Mouse (Mus musculus): Measurements from ENCODE around the gene Gucy2c.

Gucy2c gene

GRCm38 (mm10) chr6:136741281-136741680 lies 40.3 kb downstream of the Gucy2c start:
- no peak for DNase-seq (ENCODE audit: inconsistent ontology term)

GRCm38 (mm10) chr6:136735766-136736165 lies 45.8 kb downstream of the Gucy2c start:
- no peak for DNase-seq (ENCODE audit: inconsistent ontology term)

DNA sequence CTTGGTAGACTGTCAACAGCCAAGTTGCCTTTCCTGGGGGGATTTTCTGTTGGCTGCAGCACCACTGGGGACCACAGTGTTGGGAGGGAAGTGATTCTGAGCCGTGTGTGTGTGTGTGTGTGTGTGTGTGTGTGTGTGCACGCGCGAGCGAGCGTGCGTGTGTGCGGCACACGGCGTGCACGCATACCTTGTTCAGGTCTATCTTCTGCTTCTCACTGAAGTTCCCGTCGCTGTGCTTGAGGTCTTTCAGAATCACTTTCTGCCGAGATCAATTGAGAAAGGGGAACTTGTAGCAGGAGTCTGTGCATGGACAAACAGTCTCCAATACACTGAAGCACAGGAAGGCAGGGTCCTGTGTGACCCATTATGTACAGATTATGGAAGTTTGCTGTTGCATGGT lies 53.4 kb downstream of the Gucy2c start:
- no peak for DNase-seq (ENCODE audit: inconsistent ontology term)

DNA sequence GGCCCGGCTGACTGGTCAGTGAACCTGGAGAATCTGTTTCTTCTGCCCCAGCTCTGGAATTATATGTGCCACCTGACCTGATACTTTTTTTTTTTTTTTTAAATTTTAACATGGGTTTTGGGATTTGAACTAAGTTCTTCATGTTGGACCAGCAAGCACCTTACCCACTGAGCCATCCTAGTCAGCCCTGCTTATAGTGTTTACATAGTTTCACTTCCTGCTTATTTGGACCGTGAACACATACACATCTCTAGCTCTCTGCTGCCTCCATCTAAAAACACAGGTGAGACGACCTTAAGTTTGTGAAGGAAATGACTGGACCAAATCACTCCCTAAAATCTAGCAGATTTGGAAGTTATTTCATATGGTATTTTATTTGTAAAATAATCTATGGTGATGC lies 58.4 kb downstream of the Gucy2c start:
- no peak for DNase-seq (ENCODE audit: inconsistent ontology term)

DNA sequence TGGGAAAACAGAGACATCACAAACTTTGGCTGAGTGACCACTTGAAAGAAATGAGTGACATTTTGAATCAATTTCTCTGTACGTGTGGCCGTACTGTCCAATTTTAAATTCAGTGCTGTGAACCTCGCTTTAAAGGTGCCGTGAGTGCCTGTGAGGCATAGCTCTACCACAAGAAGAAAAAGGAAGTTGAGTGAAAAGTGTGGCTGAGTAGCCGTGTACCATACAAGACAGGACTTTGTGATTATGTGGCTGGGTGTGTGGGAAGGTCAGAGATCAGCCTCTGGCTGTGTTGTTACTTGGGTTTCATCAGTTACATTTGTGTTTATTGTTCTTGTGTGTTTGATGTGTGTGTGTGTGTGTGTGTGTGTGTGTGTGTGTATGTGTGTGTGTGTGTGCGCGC lies 59.0 kb downstream of the Gucy2c start:
- no peak for DNase-seq (ENCODE audit: inconsistent ontology term)

GRCm38 (mm10) chr6:136721925-136722324 lies 59.6 kb downstream of the Gucy2c start:
- peak; percentile 32 for DNase-seq (ENCODE audit: inconsistent ontology term)

DNA sequence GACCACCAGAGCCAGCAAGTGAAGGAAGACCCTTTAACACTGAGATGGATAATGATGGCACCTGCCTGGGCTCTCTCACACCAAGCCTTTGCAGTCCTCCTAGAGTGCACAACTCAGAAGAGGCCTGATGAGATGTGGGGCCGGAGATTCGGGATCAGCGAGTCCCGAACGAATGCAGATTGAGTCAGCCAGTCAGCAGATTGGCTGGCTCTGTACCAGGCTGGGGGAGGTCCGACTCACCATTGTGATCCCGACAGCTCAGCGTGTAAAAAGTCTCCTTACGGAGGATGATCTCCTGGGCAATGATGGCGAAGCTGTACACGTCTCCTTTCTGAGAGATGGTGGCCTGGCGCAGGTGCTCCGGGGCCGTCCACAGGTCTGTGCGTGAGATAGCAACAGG lies 61.1 kb downstream of the Gucy2c start:
- DNase-seq (ENCODE audit: inconsistent ontology term) = no peak

DNA sequence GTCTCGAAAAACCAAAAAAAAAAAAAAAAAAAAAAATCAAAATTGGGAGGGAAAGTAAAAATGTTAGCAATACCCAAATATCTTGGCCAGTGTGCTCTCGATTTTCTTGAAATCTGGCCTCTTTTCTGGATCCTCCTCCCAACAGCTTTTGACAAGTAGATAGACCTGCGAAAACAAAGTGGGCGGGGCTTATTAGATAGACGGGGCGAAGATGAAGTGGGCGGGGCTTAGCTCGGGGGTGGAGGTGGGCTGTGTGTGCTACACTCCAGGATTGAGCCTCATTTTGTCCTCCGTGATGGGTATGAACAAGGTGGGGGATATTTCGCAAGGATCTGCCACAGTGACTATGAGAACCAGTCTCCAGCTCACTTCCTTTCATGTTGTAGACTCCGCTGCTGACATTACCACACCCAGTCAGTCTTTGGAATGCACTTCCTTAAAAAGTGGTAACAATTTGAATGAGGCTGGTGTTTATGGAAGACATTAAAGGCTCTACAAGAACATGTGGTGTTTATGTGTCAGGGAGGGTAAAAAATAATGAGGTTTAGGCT lies 65.6 kb downstream of the Gucy2c start:
- no peak for DNase-seq (ENCODE audit: inconsistent ontology term)

GRCm38 (mm10) chr6:136714097-136714496 lies 67.5 kb downstream of the Gucy2c start:
- no peak for DNase-seq (ENCODE audit: inconsistent ontology term)

DNA sequence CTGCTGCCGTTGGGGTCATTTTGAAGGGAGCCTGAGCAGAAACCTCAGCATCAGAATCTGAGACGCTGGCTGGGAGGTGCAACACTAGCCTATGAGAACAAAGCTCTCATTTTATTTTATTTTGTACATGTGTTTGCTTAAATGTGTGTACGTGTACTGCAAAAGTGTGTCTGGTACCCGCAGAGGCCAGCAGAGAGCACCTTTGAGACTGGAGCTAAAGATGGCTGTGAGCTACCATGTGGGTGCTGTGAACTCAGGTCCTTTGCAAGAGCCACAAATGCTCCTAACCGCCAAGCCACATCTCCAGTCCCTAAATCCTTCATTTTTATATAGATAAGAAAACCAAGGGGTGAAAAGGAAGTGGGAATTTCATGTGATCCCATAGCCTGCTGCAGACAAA lies 71.2 kb downstream of the Gucy2c start:
- no peak for DNase-seq (ENCODE audit: inconsistent ontology term)

- no peak for DNase-seq (ENCODE audit: inconsistent ontology term)
Observed at GRCm38 (mm10) chr6:136708597-136708996, 73.0 kb downstream of the Gucy2c start.

DNA sequence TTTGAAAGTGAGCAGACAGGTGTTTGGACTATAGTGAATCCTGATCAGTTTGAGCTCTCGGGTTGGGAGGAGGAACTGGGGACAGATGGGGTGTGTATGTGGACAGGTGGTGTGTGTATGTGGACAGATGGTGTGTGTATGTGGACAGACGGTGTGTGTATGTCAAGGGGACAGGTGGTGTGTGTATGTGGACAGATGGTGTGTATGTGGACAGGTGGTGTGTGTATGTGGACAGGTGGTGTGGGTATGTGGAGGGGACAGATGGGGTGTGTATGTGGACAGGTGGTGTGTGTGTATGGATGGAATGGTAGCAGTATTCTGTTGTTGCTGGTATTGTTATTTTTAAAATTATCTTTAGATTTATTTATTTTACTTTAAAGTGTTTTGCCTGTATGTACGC lies 79.7 kb downstream of the Gucy2c start:
- DNase-seq (ENCODE audit: inconsistent ontology term) = no peak

DNA sequence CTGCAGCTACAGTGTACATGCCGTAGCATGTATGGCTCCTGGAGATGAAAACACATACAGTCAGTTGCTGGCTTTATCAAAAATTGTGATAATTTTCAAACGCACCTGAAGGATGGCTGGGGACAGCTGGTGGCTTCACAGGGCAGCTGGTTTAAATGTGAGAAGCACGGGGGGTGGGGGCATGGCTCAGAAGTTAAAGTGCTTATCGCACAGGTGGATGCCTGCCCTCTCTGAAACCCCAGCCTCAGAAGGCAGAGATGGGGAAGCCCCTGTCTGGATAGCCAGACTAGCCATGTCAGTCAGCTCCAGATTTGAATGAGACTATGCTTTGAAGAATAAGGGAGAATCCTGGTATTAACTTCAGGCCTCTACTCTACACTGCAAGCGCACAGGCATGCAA lies 80.4 kb downstream of the Gucy2c start:
- no peak for DNase-seq (ENCODE audit: inconsistent ontology term)

DNA sequence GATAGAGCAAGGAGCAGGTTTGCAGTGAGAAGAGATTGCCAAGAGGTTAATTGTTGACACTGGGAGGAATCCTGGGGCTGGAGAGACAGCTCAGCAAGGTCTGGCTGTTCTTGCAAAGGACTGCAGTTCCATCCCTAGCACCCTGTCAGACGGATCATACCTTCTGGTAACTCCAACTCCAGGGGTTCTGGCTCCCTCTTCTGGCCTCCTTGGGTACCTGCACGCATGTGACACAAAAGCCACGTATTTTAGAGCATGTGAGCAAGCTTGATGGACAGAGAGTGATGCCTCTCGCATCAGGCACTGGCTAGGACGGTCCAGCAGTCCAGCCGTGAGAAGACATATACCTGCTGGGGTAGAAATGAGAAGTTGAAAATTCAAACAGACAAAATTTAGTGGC lies 90.3 kb downstream of the Gucy2c start:
- no peak for DNase-seq (ENCODE audit: inconsistent ontology term)

- no peak for DNase-seq (ENCODE audit: inconsistent ontology term)
Observed at GRCm38 (mm10) chr6:136690527-136690926, 91.0 kb downstream of the Gucy2c start.

GRCm38 (mm10) chr6:136689790-136690413 lies 91.7 kb downstream of the Gucy2c start:
- no peak for DNase-seq (ENCODE audit: inconsistent ontology term)

- no peak for DNase-seq (ENCODE audit: inconsistent ontology term)
Observed at GRCm38 (mm10) chr6:136685433-136685832, 96.1 kb downstream of the Gucy2c start.

DNA sequence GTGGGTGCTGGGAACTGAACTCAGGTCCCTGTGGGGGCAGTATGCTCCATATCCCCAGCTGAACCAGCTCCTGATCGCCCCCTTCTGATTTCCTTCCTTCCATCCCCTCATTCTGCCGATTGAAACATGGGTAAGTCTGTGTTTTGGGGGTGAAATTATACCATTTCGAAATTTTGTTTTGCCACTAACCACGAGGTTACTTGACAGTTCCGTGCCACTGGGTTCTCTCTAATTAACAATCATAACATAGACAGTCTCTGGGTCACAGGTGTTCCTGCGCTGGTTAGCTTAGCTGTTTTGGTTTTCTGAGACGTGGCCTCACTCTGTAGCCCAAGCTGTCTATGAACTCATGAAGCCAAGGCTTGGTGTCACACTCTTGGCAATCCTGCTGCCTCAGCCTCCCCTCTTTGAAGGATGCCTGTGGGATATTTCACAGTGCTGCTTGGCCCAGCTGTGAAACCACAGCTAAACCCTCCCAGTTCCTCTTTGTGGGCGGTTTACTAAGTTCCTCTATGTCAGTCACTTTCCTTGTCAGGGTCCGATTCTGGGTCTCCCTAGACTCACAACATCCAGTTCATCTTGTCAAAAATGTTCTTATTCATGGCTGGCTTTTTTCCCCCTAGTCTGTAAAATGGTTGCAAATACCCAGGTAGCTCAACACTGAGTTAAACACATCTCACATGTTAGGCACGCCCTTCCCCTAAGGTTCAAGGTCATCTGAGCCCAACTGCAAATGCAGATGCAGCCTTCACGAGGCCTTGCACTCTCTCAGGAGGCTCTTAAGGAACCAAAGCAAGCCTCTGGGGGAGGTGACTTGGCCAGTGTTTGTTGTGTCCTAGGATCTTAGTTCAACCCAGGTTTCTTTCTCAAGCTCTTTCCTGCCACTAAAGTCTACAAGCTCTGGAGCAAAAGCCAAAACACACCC lies 97.9 kb downstream of the Gucy2c start:
- DNase-seq (ENCODE audit: inconsistent ontology term) = no peak

GRCm38 (mm10) chr6:136679381-136679780 lies 102.2 kb downstream of the Gucy2c start:
- DNase-seq (ENCODE audit: inconsistent ontology term) = no peak

- DNase-seq (ENCODE audit: inconsistent ontology term) = no peak
Observed at GRCm38 (mm10) chr6:136674935-136675334, 106.6 kb downstream of the Gucy2c start.

DNA sequence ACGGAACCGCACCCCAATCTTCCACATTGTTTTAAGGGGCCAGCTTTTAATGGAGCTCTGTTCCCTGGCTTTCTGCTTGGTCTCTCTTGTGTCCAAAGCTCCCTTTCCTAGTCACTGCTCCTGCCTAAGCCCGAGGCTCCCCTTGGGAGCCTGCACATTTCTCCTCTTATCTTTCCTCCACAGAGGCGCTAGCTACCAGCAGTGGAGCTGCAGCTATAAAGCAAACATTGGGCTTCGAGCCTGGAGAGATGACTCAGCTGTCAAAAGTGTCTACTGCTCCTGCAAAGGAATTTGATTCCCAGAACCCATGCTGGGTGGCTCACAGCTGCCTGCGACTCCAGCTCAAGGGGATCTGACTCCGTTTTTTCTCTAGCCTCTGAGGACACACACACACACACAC lies 109.1 kb downstream of the Gucy2c start:
- DNase-seq (ENCODE audit: inconsistent ontology term) = peak; percentile 78

GRCm38 (mm10) chr6:136669274-136669673 lies 112.3 kb downstream of the Gucy2c start:
- DNase-seq (ENCODE audit: inconsistent ontology term) = no peak
